ENCODE assay signal across 17 mouse cellular contexts in the genomic region with DNA sequence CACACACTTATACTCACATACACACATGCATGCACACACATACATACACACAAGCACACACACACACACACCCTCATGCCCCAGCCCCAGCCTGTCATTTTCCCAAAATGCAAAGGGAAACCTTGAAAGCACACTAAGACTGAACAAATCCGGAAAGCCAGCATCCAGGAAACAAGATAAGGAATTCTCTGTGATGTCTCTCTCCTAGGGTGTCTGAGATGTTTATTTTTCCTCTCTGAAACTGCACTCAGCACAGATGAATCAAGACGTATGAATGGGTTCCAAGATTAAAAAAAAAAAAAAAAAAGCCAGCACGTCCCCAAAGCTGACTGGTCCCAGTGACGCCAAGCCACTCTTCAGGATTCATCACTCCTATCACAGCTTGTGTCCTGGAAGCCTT.
DNase-seq lines count a peak whose midpoint lies in the region; ATAC-seq and TF ChIP-seq lines count a peak whose summit lies in the region.
"Had no signal": no experiment of that assay in that cellular context is flagged by ENCODE, and none has a peak within 500 bp of the region (broad histone marks: within the 10 kb centered on the region; RNA-seq: fewer than 3 reads in every experiment).

No protein-coding gene starts in this region.

- H3K27ac ChIP-seq in heart, embryonic 13.5 days (replicated peaks), result peak overlapping the region; percentile 55
- 0 out of 2 replicates have a peak overlapping the region, but pooled peaks have one; percentile 1 for H3K27ac ChIP-seq in kidney, adult 2 months (ENCODE audit: insufficient read depth, low read depth, low read length)
- no peak overlapping the region for H3K27ac ChIP-seq in lung, embryonic 16.5 days (ENCODE audit: low read length)
- H3K27ac ChIP-seq in stomach, embryonic 16.5 days (ENCODE audit: low read length), result no peak overlapping the region
- H3K27ac ChIP-seq: hindbrain, embryonic 13.5 days; limb, embryonic 12.5 days; liver, embryonic 12.5 days; macrophage had no signal

- TF ChIP-seq POLR2A in kidney, adult 2 months (IDR thresholded peaks at IDR 0.05; ENCODE audit: low read depth, low read length), result no peak

- H3K9ac ChIP-seq in heart, embryonic 13.5 days, result no peak overlapping the region
- no peak overlapping the region for H3K9ac ChIP-seq in lung, embryonic 16.5 days (ENCODE audit: low read length)
- no peak overlapping the region for H3K9ac ChIP-seq in stomach, embryonic 16.5 days (ENCODE audit: low read length)
- H3K9ac ChIP-seq: hindbrain, embryonic 13.5 days; limb, embryonic 12.5 days; liver, embryonic 12.5 days had no signal

- WGBS in heart, embryonic 13.5 days, result 12% methylated on average over 4 of the region's 4 CpGs
- 48% methylated on average over 4 of the region's 4 CpGs for WGBS in kidney, adult 2 months
- 12% methylated on average over 4 of the region's 4 CpGs for WGBS in lung, embryonic 16.5 days
- WGBS in stomach, embryonic 16.5 days, result 27% methylated on average over 4 of the region's 4 CpGs

- peak overlapping the region; percentile 45 for H3K4me2 ChIP-seq in heart, embryonic 13.5 days
- peak overlapping the region; percentile 7; the same call in 1 of the 2 replicates for H3K4me2 ChIP-seq in lung, embryonic 16.5 days (ENCODE audit: low read depth, low read length)
- H3K4me2 ChIP-seq in stomach, embryonic 16.5 days (ENCODE audit: low read depth, low read length), result 0 out of 2 replicates have a peak overlapping the region, but pooled peaks have one; percentile 12
- H3K4me2 ChIP-seq: limb, embryonic 12.5 days; liver, embryonic 12.5 days; midbrain, embryonic 11.5 days had no signal

- H3K4me1 ChIP-seq in heart, embryonic 13.5 days, result peaks cover 17% of the 10 kb centered on the region
- peaks cover 10% of the 10 kb centered on the region; the same call in 1 of the 2 replicates for H3K4me1 ChIP-seq in kidney, adult 2 months (ENCODE audit: control insufficient read depth, insufficient read depth, low read length)
- H3K4me1 ChIP-seq in lung, embryonic 16.5 days (replicated peaks; ENCODE audit: control insufficient read depth, insufficient read depth, low read length), result peaks cover 5% of the 10 kb centered on the region
- H3K4me1 ChIP-seq in stomach, embryonic 16.5 days (ENCODE audit: control insufficient read depth, insufficient read depth, low read length), result peaks cover 5% of the 10 kb centered on the region; the same call in 1 of the 2 replicates
- H3K4me1 ChIP-seq: liver, embryonic 12.5 days had no signal

- H3K4me3 ChIP-seq in heart, embryonic 13.5 days, result no peak overlapping the region
- no peak overlapping the region for H3K4me3 ChIP-seq in kidney, adult 2 months (ENCODE audit: insufficient read depth, low read depth, low read length)
- no peak overlapping the region for H3K4me3 ChIP-seq in lung, embryonic 16.5 days (ENCODE audit: low read length)
- no peak overlapping the region for H3K4me3 ChIP-seq in stomach, embryonic 16.5 days (replicated peaks; ENCODE audit: low read length)
- H3K4me3 ChIP-seq: hindbrain, embryonic 13.5 days; limb, embryonic 12.5 days; liver, embryonic 12.5 days had no signal

- TF ChIP-seq CTCF in kidney, adult 2 months (conservative IDR thresholded peaks at IDR 0.05; ENCODE audit: insufficient read depth, insufficient read length, low read depth, low read length), result no peak

- intact Hi-C loops in heart, postnatal 36 days (cut with DNase I), result no loop called here

- no peaks in the 10 kb centered on the region for H3K27me3 ChIP-seq in heart, embryonic 13.5 days (replicated peaks)
- H3K27me3 ChIP-seq in kidney, adult 2 months (replicated peaks; ENCODE audit: control insufficient read depth, insufficient read depth, low read length), result no peaks in the 10 kb centered on the region
- no peaks in the 10 kb centered on the region for H3K27me3 ChIP-seq in lung, embryonic 16.5 days (ENCODE audit: control insufficient read depth, insufficient read depth, low read depth, low read length)
- no peaks in the 10 kb centered on the region for H3K27me3 ChIP-seq in stomach, embryonic 16.5 days (ENCODE audit: control insufficient read depth, insufficient read depth, low read length)
- H3K27me3 ChIP-seq: hindbrain, embryonic 13.5 days; limb, embryonic 12.5 days; liver, embryonic 12.5 days had no signal

- ATAC-seq in heart, embryonic 13.5 days (ENCODE audit: extremely low read depth, insufficient number of reproducible peaks, low FRiP score, low TSS enrichment), result peak; percentile 37; the same call in 1 of the 2 replicates
- no peak for ATAC-seq in lung, embryonic 16.5 days (ENCODE audit: low read depth)
- no peak for ATAC-seq in stomach, embryonic 16.5 days (ENCODE audit: insufficient read depth, low FRiP score)
- ATAC-seq: intestine, postnatal 0 days; liver, embryonic 12.5 days had no signal

- H3K36me3 ChIP-seq in heart, embryonic 13.5 days, result no peaks in the 10 kb centered on the region
- no peaks in the 10 kb centered on the region for H3K36me3 ChIP-seq in kidney, adult 2 months (ENCODE audit: control insufficient read depth, insufficient read depth, low read length)
- no peaks in the 10 kb centered on the region for H3K36me3 ChIP-seq in lung, embryonic 16.5 days (ENCODE audit: control insufficient read depth, insufficient read depth, low read length)
- H3K36me3 ChIP-seq in stomach, embryonic 16.5 days (ENCODE audit: control insufficient read depth, insufficient read depth, low read length), result no peaks in the 10 kb centered on the region
- H3K36me3 ChIP-seq: hindbrain, embryonic 13.5 days; limb, embryonic 12.5 days; liver, embryonic 12.5 days had no signal

- no peak for DNase-seq in heart, postnatal 36 days
- no peak for DNase-seq in kidney, adult 2 months
- no peak for DNase-seq in kidney, postnatal 14 days
- DNase-seq in lung, postnatal 14 days, result no peak
- DNase-seq: cerebellum, adult 2 months; cerebellum, postnatal 36 days; right cerebral cortex, adult 18-20 months; thymus, postnatal 36 days had no signal

- H3K9me3 ChIP-seq in heart, embryonic 13.5 days, result no peaks in the 10 kb centered on the region
- H3K9me3 ChIP-seq in lung, embryonic 16.5 days (ENCODE audit: control insufficient read depth, low read length), result no peaks in the 10 kb centered on the region
- H3K9me3 ChIP-seq in stomach, embryonic 16.5 days (replicated peaks; ENCODE audit: control insufficient read depth, low read length), result no peaks in the 10 kb centered on the region
- H3K9me3 ChIP-seq: hindbrain, embryonic 13.5 days; limb, embryonic 12.5 days; liver, embryonic 12.5 days had no signal

Comparison
In these comparisons a context has a peak if more than half of its experiments do, and no peak if none do; other contexts are left out.
1. H3K27ac ChIP-seq: peak in heart, embryonic 13.5 days (single experiment) and kidney, adult 2 months (single experiment); none in lung, embryonic 16.5 days (single experiment) and stomach, embryonic 16.5 days (single experiment).
2. Peak in every context shown above with its lines, with median percentiles within 50 percentile points of each other: H3K4me2 ChIP-seq.